Mouse (Mus musculus) layer of hippocampus, postnatal 14 days (tissue): Measurements from ENCODE around the gene Ttc7. TPM values are rescaled to one million over a fixed set of nuclear protein-coding genes. Genes with fewer than 3 reads are reported as not detected.

Source experiments
- DNase-seq, 2 experiments: peaks; one replicate each; pipeline ENCODE4 v3.0.0; 2021 to 2022; ENCODE audit warnings: low spot score in 2 of 2, mixed read lengths in 1 of 2
- total RNA-seq, 2 experiments: library from RNA; stranded (reverse); gene quantifications; 2 replicates each; pipeline ENCODE4 v1.2.3; 2021

Gene Ttc7
- total RNA-seq, 2 experiments from 2014 or later: 6.8 to 6.9 TPM

DNA sequence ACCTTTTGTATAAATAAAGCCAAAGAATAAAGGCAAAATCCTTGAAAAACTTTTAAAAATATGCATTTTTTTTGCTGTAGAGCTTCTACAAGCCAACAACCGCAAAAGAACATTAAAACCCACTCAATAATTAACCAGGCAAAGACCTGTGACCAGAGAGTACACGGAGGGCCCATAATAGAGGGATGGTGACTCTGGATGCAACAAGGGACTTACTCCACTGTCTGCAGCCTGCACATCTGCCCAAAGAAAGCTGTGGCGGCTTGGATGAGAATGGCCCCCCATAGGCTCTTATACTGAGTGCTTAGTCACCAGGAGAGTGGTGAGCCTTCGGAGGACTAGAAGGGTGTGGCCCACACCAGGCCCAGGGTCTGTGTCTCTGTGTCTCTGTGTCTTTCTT is 120.8 kb downstream of the Ttc7 start:
- no peak for DNase-seq

- no peak for DNase-seq
These were observed 122.9 kb downstream of the Ttc7 start for GRCm38 (mm10) chr17:87405576-87405975.

GRCm38 (mm10) chr17:87406646-87407045 is 124.0 kb downstream of the Ttc7 start:
- no peak for DNase-seq

DNA sequence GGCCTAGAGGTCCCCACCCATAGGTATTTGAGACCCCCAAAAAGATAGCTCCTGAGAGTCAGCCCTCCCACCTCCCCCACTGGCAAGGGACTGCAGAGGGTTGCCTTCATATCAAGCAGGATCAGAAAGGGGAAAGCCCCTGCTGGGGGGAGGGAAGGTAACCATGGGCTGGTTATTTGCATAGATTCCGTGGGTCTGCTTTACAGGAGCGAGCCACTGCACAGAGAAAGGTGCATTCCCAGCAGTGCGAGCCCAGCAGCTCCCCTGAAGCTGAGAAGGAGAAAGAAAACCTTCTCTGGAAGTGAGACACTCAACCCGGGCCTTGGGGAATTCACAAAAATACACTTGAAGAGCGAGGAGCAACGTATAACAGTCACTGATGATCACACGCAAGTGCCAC is 135.4 kb downstream of the Ttc7 start:
- DNase-seq: no peak

GRCm38 (mm10) chr17:87427511-87427910 is 144.8 kb downstream of the Ttc7 start, which contains the start of gene Stpg4:
Gene Stpg4 (minus strand): TSS chr17:87427741.
- DNase-seq: no peak

DNA sequence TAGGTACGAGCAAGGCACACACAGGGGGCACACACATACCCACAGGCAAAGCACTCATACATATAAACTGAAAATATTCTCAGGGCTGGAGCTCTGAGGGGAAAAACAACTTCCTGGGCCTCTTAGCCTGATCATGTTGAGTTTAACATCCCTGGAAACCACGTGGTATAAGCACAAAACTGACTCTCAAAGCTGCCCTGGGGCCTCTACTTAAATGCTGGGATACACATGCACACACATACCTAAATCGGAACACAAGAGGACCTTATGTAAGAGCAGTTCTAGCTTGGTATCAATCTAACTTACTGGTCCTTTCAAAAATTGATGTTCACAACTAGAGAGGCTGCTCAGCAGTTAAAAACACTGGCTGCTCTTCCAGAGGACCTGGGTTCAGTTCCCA is 146.7 kb downstream of the Ttc7 start:
- DNase-seq: no peak

Other genes with a start within 250 kb of the Ttc7 start
- gene Socs5, start 175.2 kb upstream of the Ttc7 start, total RNA-seq: 10 to 100 TPM; 66.3 to 67.8 TPM
- 10 to 100 TPM; 36.9 to 45.0 TPM for gene Mcfd2, start 17.0 kb upstream of the Ttc7 start, total RNA-seq
- not detected for gene Stpg4, start 144.9 kb downstream of the Ttc7 start, total RNA-seq
- 1,000 to 10,000 TPM; 2,088 to 2,105 TPM for gene Calm2, start 164.0 kb downstream of the Ttc7 start, total RNA-seq